Comparison of ENCODE assay signal across 8 mouse cellular contexts in the genomic region with DNA sequence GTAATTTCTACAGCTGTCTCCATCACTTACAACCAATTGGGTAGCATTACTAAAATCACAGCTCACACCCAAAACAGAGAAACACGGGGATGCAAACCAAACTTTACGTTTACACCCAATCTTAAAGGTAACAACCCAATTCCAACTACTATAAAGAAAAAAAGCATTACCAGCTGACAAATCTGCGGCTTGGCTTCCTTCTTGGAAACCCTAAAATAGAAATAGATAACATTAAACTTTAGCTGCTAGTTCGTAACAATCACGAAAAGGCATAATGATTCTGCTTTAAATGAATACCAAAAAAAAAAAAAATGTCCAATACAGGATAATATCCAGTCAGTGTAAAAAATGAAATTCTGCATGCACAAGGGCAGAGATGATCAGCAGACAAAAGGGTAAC. TPM values are rescaled to one million over a fixed set of nuclear protein-coding genes. Genes with fewer than 3 reads are reported as not detected.
A peak's percentile ranks its signal among the peaks of the same experiment; 100 is the strongest.
DNase-seq lines count a peak whose midpoint lies in the region; ATAC-seq and TF ChIP-seq lines count a peak whose summit lies in the region.

No protein-coding gene starts in this region.

- no peaks in the 10 kb centered on the region for H3K9me3 ChIP-seq in heart, postnatal 0 days (replicated peaks; ENCODE audit: control insufficient read depth, low read length)
- H3K9me3 ChIP-seq in hindbrain, embryonic 13.5 days = no peaks in the 10 kb centered on the region
- H3K9me3 ChIP-seq in midbrain, embryonic 12.5 days = no peaks in the 10 kb centered on the region

- TF ChIP-seq POLR2A in bone marrow, adult 2 months (IDR thresholded peaks at IDR 0.05; ENCODE audit: borderline replicate concordance, control insufficient read depth, low read depth, low read length) = no peak

- peak overlapping the region; percentile 82 for H3K4me2 ChIP-seq in heart, postnatal 0 days (ENCODE audit: low read depth, low read length)
- peak overlapping the region; percentile 70 for H3K4me2 ChIP-seq in hindbrain, embryonic 13.5 days
- peak overlapping the region; percentile 68 for H3K4me2 ChIP-seq in midbrain, embryonic 12.5 days (replicated peaks)

- no peaks in the 10 kb centered on the region; the same call in 1 of the 2 replicates for H3K4me1 ChIP-seq in heart, postnatal 0 days (ENCODE audit: control insufficient read depth, insufficient read depth)
- H3K4me1 ChIP-seq in bone marrow, adult 2 months (ENCODE audit: control insufficient read depth, insufficient read depth, low read length) = no peaks in the 10 kb centered on the region; the same call in 1 of the 2 replicates
- peaks cover 23% of the 10 kb centered on the region for H3K4me1 ChIP-seq in hindbrain, embryonic 13.5 days (replicated peaks)
- H3K4me1 ChIP-seq in midbrain, embryonic 12.5 days = peaks cover 6% of the 10 kb centered on the region

- WGBS in heart, postnatal 0 days = 9% methylated on average over 5 of the region's 5 CpGs
- 11% methylated on average over 5 of the region's 5 CpGs for WGBS in bone marrow, adult 2 months
- 30% methylated on average over 5 of the region's 5 CpGs for WGBS in hindbrain, embryonic 13.5 days
- WGBS in midbrain, embryonic 12.5 days = 32% methylated on average over 5 of the region's 5 CpGs

- H3K27me3 ChIP-seq in heart, postnatal 0 days (ENCODE audit: control insufficient read depth, insufficient read depth, low read length) = no peaks in the 10 kb centered on the region
- H3K27me3 ChIP-seq in hindbrain, embryonic 13.5 days = no peaks in the 10 kb centered on the region
- no peaks in the 10 kb centered on the region for H3K27me3 ChIP-seq in midbrain, embryonic 12.5 days

- peak overlapping the region; percentile 87 for H3K4me3 ChIP-seq in heart, postnatal 0 days (ENCODE audit: low read depth, low read length)
- peak overlapping the region; percentile 86 for H3K4me3 ChIP-seq in bone marrow, adult 2 months (replicated peaks; ENCODE audit: control insufficient read depth, low read depth, low read length)
- peak overlapping the region; percentile 97 for H3K4me3 ChIP-seq in hindbrain, embryonic 13.5 days
- peak overlapping the region; percentile 75 for H3K4me3 ChIP-seq in midbrain, embryonic 12.5 days

- no peak for TF ChIP-seq EP300 in heart, postnatal 0 days (IDR thresholded peaks at IDR 0.05; ENCODE audit: low read depth)

- ATAC-seq in heart, postnatal 0 days (ENCODE audit: insufficient read depth, low read depth) = no peak
- no peak for ATAC-seq in hindbrain, embryonic 13.5 days (ENCODE audit: low FRiP score)
- no peak for ATAC-seq in midbrain, embryonic 12.5 days (ENCODE audit: low FRiP score, low read depth)

- DNase-seq in heart, postnatal 0 days (ENCODE audit: low spot score) = no peak
- no peak for DNase-seq in heart, adult 18-20 months
- DNase-seq in left cerebral cortex, adult 18-20 months (ENCODE audit: low spot score in 2 of 2) = no peak
- DNase-seq in right cerebral cortex, adult 18-20 months = no peak
- DNase-seq in ovary, postnatal 10 days (ENCODE audit: low spot score) = no peak

- no peak for TF ChIP-seq CTCF in heart, postnatal 0 days (IDR thresholded peaks at IDR 0.05; ENCODE audit: low read depth)
- no peak for TF ChIP-seq CTCF in bone marrow, adult 2 months (IDR thresholded peaks at IDR 0.05; ENCODE audit: control insufficient read depth, insufficient read depth, low read length)

- peaks cover 24% of the 10 kb centered on the region for H3K36me3 ChIP-seq in heart, postnatal 0 days (replicated peaks; ENCODE audit: control insufficient read depth, insufficient read depth, low read length)
- peaks cover 26% of the 10 kb centered on the region for H3K36me3 ChIP-seq in hindbrain, embryonic 13.5 days
- H3K36me3 ChIP-seq in midbrain, embryonic 12.5 days = peaks cover 26% of the 10 kb centered on the region

- no peak overlapping the region for H3K27ac ChIP-seq in heart, postnatal 0 days (ENCODE audit: low read depth)
- H3K27ac ChIP-seq in bone marrow, adult 2 months (ENCODE audit: control insufficient read depth, insufficient read depth, low read depth, low read length, poor library complexity) = no peak overlapping the region
- no peak overlapping the region for H3K27ac ChIP-seq in hindbrain, embryonic 13.5 days
- H3K27ac ChIP-seq in midbrain, embryonic 12.5 days (replicated peaks) = no peak overlapping the region

- peak overlapping the region; percentile 76 for H3K9ac ChIP-seq in heart, postnatal 0 days (replicated peaks; ENCODE audit: low read depth, low read length)
- peak overlapping the region; percentile 88 for H3K9ac ChIP-seq in hindbrain, embryonic 13.5 days
- peak overlapping the region; percentile 83 for H3K9ac ChIP-seq in midbrain, embryonic 12.5 days (replicated peaks)

RNA-seq across cellular contexts. Expression of a gene that starts 0.8 kb away (rescaled TPM):
- total RNA-seq in heart, postnatal 0 days (2014; rRNA removed; ENCODE audit: low replicate concordance) = 2.1 and 6.3 TPM in 2 replicates
- 2.1 and 2.8 TPM in 2 replicates for polyA plus RNA-seq in heart, postnatal 0 days (2015; fragmentation: Nextera tagmentation; extraction: Ambion mirVana)
- 10 to 100 TPM; 10.1 to 12.4 TPM for total RNA-seq in heart, adult 18-20 months (2021)
- polyA plus RNA-seq in bone marrow, adult 2 months (2011; ENCODE audit: insufficient read depth, insufficient read length, low replicate concordance, missing spikeins) = 6.4 and 6.6 TPM in 2 replicates
- polyA plus RNA-seq in hindbrain, embryonic 13.5 days (2015; fragmentation: Nextera tagmentation; extraction: Ambion mirVana) = 7.1 and 7.4 TPM in 2 replicates
- 8.3 and 8.8 TPM in 2 replicates for polyA plus RNA-seq in midbrain, embryonic 12.5 days (2016; fragmentation: Nextera tagmentation; extraction: Ambion mirVana)
- 10 to 100 TPM; 22.0 to 22.5 TPM for total RNA-seq in left cerebral cortex, adult 18-20 months (2021)

RNA-seq across cellular contexts. Expression of a gene that starts 23.6 kb away (rescaled TPM):
- total RNA-seq in heart, postnatal 0 days (2014; rRNA removed; ENCODE audit: low replicate concordance) = 3.4 and 6.6 TPM in 2 replicates
- 2.2 and 2.5 TPM in 2 replicates for polyA plus RNA-seq in heart, postnatal 0 days (2015; fragmentation: Nextera tagmentation; extraction: Ambion mirVana)
- 1 to 10 TPM; 1.1 to 2.5 TPM for total RNA-seq in heart, adult 18-20 months (2021)
- polyA plus RNA-seq in bone marrow, adult 2 months (2011; ENCODE audit: insufficient read depth, insufficient read length, low replicate concordance, missing spikeins) = not detected in 2 replicates
- 0.62 and 0.82 TPM in 2 replicates for polyA plus RNA-seq in hindbrain, embryonic 13.5 days (2015; fragmentation: Nextera tagmentation; extraction: Ambion mirVana)
- polyA plus RNA-seq in midbrain, embryonic 12.5 days (2016; fragmentation: Nextera tagmentation; extraction: Ambion mirVana) = 1.3 and 2.2 TPM in 2 replicates
- 1 to 10 TPM; 1.6 to 1.7 TPM for total RNA-seq in left cerebral cortex, adult 18-20 months (2021)

RNA-seq across cellular contexts. Expression of a gene that starts 38.5 kb away (rescaled TPM):
- 17.7 and 23.2 TPM in 2 replicates for total RNA-seq in heart, postnatal 0 days (2014; rRNA removed; ENCODE audit: low replicate concordance)
- polyA plus RNA-seq in heart, postnatal 0 days (2015; fragmentation: Nextera tagmentation; extraction: Ambion mirVana) = 9.8 and 11.3 TPM in 2 replicates
- total RNA-seq in heart, adult 18-20 months (2021) = 1 to 10 TPM; 4.1 to 5.1 TPM
- polyA plus RNA-seq in bone marrow, adult 2 months (2011; ENCODE audit: insufficient read depth, insufficient read length, low replicate concordance, missing spikeins) = 1.8 and 2.8 TPM in 2 replicates
- 12.9 and 13.5 TPM in 2 replicates for polyA plus RNA-seq in hindbrain, embryonic 13.5 days (2015; fragmentation: Nextera tagmentation; extraction: Ambion mirVana)
- 15.1 and 16.6 TPM in 2 replicates for polyA plus RNA-seq in midbrain, embryonic 12.5 days (2016; fragmentation: Nextera tagmentation; extraction: Ambion mirVana)
- 1 to 10 TPM; 3.1 to 4.3 TPM for total RNA-seq in left cerebral cortex, adult 18-20 months (2021)
